Mouse (Mus musculus): ENCODE data around the gene Afmid. TPM values are rescaled to one million over a fixed set of nuclear protein-coding genes. Genes with fewer than 3 reads are reported as not detected.
A peak's percentile ranks its signal among the peaks of the same experiment; 100 is the strongest.

Afmid gene
- polyA plus RNA-seq, 1 experiment = 17.7 TPM

- DNase-seq = peak; percentile 63
- WGBS = 6% methylated on average over 13 of the region's 13 CpGs
- H3K4me1 ChIP-seq (replicated peaks; ENCODE audit: control insufficient read depth, insufficient read depth, low read length) = peaks cover 89% of the 10 kb centered on the region
- peak overlapping the region; percentile 60 for H3K27ac ChIP-seq (ENCODE audit: control insufficient read depth, insufficient read depth, low read length)
- no peak for TF ChIP-seq POLR2A (IDR thresholded peaks at IDR 0.05; ENCODE audit: control insufficient read depth, extremely low read depth, insufficient read depth, low read length, poor library complexity)
- no peak for TF ChIP-seq CTCF (IDR thresholded peaks at IDR 0.05; ENCODE audit: borderline replicate concordance, control insufficient read depth, extremely low read depth, insufficient read depth, low read length, poor library complexity)
- no peaks in the 10 kb centered on the region for H3K36me3 ChIP-seq (ENCODE audit: control insufficient read depth, insufficient read depth, low read length)
- H3K27me3 ChIP-seq (ENCODE audit: control insufficient read depth, insufficient read depth, low read length) = no peaks in the 10 kb centered on the region
- peak overlapping the region; percentile 7; the same call in 1 of the 2 replicates for H3K4me3 ChIP-seq (ENCODE audit: control insufficient read depth, insufficient read depth, low read length)
Measured at GRCm38 (mm10) chr11:117877917-117878745, 52.4 kb downstream of the Afmid start.

- H3K27me3 ChIP-seq (ENCODE audit: control insufficient read depth, insufficient read depth, low read length) = no peaks in the 10 kb centered on the region
- peaks cover 87% of the 10 kb centered on the region for H3K4me1 ChIP-seq (replicated peaks; ENCODE audit: control insufficient read depth, insufficient read depth, low read length)
- 5% methylated on average over 8 of the region's 8 CpGs for WGBS
- H3K36me3 ChIP-seq (ENCODE audit: control insufficient read depth, insufficient read depth, low read length) = no peaks in the 10 kb centered on the region
- peak overlapping the region; percentile 14; the same call in 1 of the 2 replicates for H3K4me3 ChIP-seq (ENCODE audit: control insufficient read depth, insufficient read depth, low read length)
- DNase-seq = no peak
- H3K27ac ChIP-seq (ENCODE audit: control insufficient read depth, insufficient read depth, low read length) = peak overlapping the region; percentile 60
- TF ChIP-seq CTCF (IDR thresholded peaks at IDR 0.05; ENCODE audit: borderline replicate concordance, control insufficient read depth, extremely low read depth, insufficient read depth, low read length, poor library complexity) = no peak
- TF ChIP-seq POLR2A (IDR thresholded peaks at IDR 0.05; ENCODE audit: control insufficient read depth, extremely low read depth, insufficient read depth, low read length, poor library complexity) = no peak
Measured at GRCm38 (mm10) chr11:117878892-117879291, 53.2 kb downstream of the Afmid start.

- Histone ChIP-seq H3K27me3 (ENCODE audit: control insufficient read depth, insufficient read depth, low read length) (no peaks in the 10 kb centered on the region), H3K36me3 (ENCODE audit: control insufficient read depth, insufficient read depth, low read length) (no peaks in the 10 kb centered on the region), H3K27ac (ENCODE audit: control insufficient read depth, insufficient read depth, low read length) (peak overlapping the region; percentile 60; the same call in 1 of the 2 replicates), H3K4me3 (ENCODE audit: control insufficient read depth, insufficient read depth, low read length) (no peak overlapping the region), H3K4me1 (replicated peaks; ENCODE audit: control insufficient read depth, insufficient read depth, low read length) (peaks cover 84% of the 10 kb centered on the region)
- DNase-seq = no peak
- WGBS = 92% methylated on average over 6 of the region's 6 CpGs
- no peak for TF ChIP-seq CTCF (IDR thresholded peaks at IDR 0.05; ENCODE audit: borderline replicate concordance, control insufficient read depth, extremely low read depth, insufficient read depth, low read length, poor library complexity)
- no peak for TF ChIP-seq POLR2A (IDR thresholded peaks at IDR 0.05; ENCODE audit: control insufficient read depth, extremely low read depth, insufficient read depth, low read length, poor library complexity)
Measured at GRCm38 (mm10) chr11:117879676-117880075, 54.0 kb downstream of the Afmid start.

- 94% methylated on average over 9 of the region's 9 CpGs for WGBS
- no peak for DNase-seq
- Histone ChIP-seq H3K4me3 (ENCODE audit: control insufficient read depth, insufficient read depth, low read length) (no peak overlapping the region), H3K27ac (ENCODE audit: control insufficient read depth, insufficient read depth, low read length) (no peak overlapping the region), H3K27me3 (ENCODE audit: control insufficient read depth, insufficient read depth, low read length) (no peaks in the 10 kb centered on the region), H3K4me1 (replicated peaks; ENCODE audit: control insufficient read depth, insufficient read depth, low read length) (peaks cover 77% of the 10 kb centered on the region), H3K36me3 (ENCODE audit: control insufficient read depth, insufficient read depth, low read length) (no peaks in the 10 kb centered on the region)
- TF ChIP-seq POLR2A (IDR thresholded peaks at IDR 0.05; ENCODE audit: control insufficient read depth, extremely low read depth, insufficient read depth, low read length, poor library complexity) = no peak
- TF ChIP-seq CTCF (IDR thresholded peaks at IDR 0.05; ENCODE audit: borderline replicate concordance, control insufficient read depth, extremely low read depth, insufficient read depth, low read length, poor library complexity) = no peak
Measured at GRCm38 (mm10) chr11:117880336-117880976, 54.7 kb downstream of the Afmid start.

- H3K27ac ChIP-seq (ENCODE audit: control insufficient read depth, insufficient read depth, low read length) = no peak overlapping the region
- WGBS = 90% methylated on average over 6 of the region's 6 CpGs
- H3K4me3 ChIP-seq (ENCODE audit: control insufficient read depth, insufficient read depth, low read length) = no peak overlapping the region
- H3K4me1 ChIP-seq (replicated peaks; ENCODE audit: control insufficient read depth, insufficient read depth, low read length) = peaks cover 73% of the 10 kb centered on the region
- no peaks in the 10 kb centered on the region for H3K27me3 ChIP-seq (ENCODE audit: control insufficient read depth, insufficient read depth, low read length)
- no peak for DNase-seq
- TF ChIP-seq CTCF (IDR thresholded peaks at IDR 0.05; ENCODE audit: borderline replicate concordance, control insufficient read depth, extremely low read depth, insufficient read depth, low read length, poor library complexity) (no peak), POLR2A (IDR thresholded peaks at IDR 0.05; ENCODE audit: control insufficient read depth, extremely low read depth, insufficient read depth, low read length, poor library complexity) (no peak)
- H3K36me3 ChIP-seq (ENCODE audit: control insufficient read depth, insufficient read depth, low read length) = no peaks in the 10 kb centered on the region
Measured at GRCm38 (mm10) chr11:117880977-117881358, 55.2 kb downstream of the Afmid start.

- H3K4me3 ChIP-seq (ENCODE audit: control insufficient read depth, insufficient read depth, low read length) = no peak overlapping the region
- TF ChIP-seq POLR2A (IDR thresholded peaks at IDR 0.05; ENCODE audit: control insufficient read depth, extremely low read depth, insufficient read depth, low read length, poor library complexity) = no peak
- H3K27ac ChIP-seq (ENCODE audit: control insufficient read depth, insufficient read depth, low read length) = no peak overlapping the region
- peaks cover 66% of the 10 kb centered on the region for H3K4me1 ChIP-seq (replicated peaks; ENCODE audit: control insufficient read depth, insufficient read depth, low read length)
- 14% methylated on average over 8 of the region's 8 CpGs for WGBS
- H3K36me3 ChIP-seq (ENCODE audit: control insufficient read depth, insufficient read depth, low read length) = no peaks in the 10 kb centered on the region
- no peak for DNase-seq
- H3K27me3 ChIP-seq (ENCODE audit: control insufficient read depth, insufficient read depth, low read length) = no peaks in the 10 kb centered on the region
Measured at GRCm38 (mm10) chr11:117881787-117882186, 56.1 kb downstream of the Afmid start.
